Mouse (Mus musculus): ENCODE measurements around the gene Mapkapk2.

DNA sequence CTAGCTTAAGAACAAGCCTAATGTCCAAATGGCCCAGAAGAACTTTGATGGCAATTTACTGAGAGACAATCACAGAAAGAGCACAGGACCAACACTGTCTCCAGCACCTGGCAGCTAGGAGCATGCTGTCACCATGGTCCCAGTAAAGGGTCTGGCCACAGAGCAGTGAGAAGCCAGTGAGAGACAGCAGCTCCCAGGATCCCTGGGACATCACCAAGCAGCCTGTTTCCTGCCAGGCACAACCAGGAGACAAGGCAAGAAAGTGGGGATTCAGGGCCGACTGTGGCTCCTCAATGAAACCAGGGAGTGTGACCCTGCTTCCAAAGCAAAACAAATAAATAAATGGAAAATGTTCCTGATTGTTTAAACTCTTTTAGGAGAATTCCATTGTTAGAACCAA is 38.2 kb downstream of the Mapkapk2 start:
- TF ChIP-seq EP300 (optimal IDR thresholded peaks at IDR 0.05) (no peak), CTCF (IDR thresholded peaks at IDR 0.05; ENCODE audit: low read depth) (no peak)
